Mouse (Mus musculus) stomach, postnatal 0 days (tissue): ENCODE measurements around the gene Tagln2.

ENCODE experiments used
- CTCF ChIP-seq: IDR thresholded peaks from 2 replicates; pipeline ENCODE4 v1.5.1; 2016; ENCODE audit warnings: antibody characterized with exemption, low read depth, mild to moderate bottlenecking, moderate library complexity
- EP300 ChIP-seq: optimal IDR thresholded peaks from 2 replicates; pipeline ENCODE3; 2016; ENCODE audit warnings: antibody characterized with exemption

- no peak for TF ChIP-seq EP300
- TF ChIP-seq CTCF, result no peak
Observed at GRCm38 (mm10) chr1:172535116-172535515, 35.3 kb downstream of the Tagln2 start.
